Mouse (Mus musculus) lung, postnatal 10 days (tissue): ENCODE data around the gene Ntn1.

Experiments
- DNase-seq: peaks from one replicate; pipeline ENCODE4 v3.0.0; 2021

Ntn1 gene

DNA sequence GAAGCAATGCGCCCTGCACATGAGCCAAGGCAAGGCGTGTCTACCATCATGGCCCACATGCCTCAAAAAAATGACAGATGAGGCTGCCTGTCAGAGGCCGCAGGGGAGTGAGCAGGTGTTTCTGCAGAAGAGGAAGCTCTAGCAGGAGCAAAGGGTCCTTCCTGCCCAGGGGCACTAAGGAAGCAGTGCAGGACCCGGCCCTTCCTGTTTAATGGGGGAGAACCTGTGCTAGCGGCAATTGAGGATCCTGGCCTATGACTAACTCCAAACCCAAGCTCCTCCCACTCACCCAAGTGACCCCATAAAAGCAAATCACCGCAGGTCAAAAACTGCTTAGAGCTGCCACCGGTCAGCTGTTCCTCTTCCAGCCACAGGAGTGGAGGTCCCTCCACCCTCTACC, 147.1 kb downstream of the Ntn1 start:
- no peak for DNase-seq

DNA sequence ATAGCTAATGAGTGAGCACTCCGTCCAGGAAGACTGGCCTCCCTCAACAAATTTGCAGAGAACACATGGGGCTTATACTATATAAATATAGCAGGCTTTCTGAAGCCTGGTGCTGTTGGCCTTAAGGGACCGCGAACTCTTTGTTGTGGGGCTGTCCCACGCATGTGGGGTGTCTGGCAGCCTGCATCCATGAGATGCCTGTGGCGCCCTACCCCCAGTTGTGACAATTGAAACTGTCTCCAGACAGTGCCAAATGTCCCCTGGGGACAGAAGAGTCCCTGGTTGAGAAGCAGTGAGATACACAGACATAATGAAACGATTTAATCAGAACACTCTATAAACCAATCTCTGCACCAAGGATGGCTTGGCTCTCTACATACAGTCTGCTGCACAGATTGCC, 150.5 kb downstream of the Ntn1 start:
- peak; percentile 40 for DNase-seq

DNA sequence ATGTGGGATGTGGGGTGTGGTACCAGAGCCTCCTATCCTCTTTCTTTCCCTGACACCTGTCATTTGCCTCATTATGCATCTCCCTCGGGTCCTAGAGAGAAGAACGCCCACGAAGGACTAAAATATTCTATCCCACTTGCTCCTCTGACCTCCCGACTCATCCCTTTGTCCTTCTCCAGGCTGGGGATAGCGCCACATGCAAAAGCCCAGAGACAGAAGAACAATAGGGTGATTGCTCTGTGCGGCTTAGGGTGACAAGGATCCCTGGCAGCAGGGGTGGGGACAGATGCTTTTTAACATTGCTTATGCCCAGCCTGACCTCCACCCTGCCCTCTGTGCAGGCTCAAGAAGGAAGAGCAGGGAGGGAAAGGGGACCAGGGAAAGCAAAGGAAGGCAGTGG, 152.7 kb downstream of the Ntn1 start:
- no peak for DNase-seq

DNA sequence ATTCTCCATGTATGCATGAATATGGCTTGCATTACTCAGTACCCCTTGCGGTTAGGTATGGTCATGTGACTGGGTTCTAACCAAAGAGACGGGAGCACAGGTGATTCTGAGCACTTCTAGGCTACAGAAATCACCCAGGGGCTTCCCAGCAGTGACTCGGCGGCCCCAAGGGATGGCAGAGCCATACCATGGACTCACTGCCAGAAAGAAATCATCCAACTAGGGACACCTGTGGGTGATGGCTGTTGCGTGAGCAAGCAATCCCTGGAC, 155.7 kb downstream of the Ntn1 start:
- DNase-seq: no peak

DNA sequence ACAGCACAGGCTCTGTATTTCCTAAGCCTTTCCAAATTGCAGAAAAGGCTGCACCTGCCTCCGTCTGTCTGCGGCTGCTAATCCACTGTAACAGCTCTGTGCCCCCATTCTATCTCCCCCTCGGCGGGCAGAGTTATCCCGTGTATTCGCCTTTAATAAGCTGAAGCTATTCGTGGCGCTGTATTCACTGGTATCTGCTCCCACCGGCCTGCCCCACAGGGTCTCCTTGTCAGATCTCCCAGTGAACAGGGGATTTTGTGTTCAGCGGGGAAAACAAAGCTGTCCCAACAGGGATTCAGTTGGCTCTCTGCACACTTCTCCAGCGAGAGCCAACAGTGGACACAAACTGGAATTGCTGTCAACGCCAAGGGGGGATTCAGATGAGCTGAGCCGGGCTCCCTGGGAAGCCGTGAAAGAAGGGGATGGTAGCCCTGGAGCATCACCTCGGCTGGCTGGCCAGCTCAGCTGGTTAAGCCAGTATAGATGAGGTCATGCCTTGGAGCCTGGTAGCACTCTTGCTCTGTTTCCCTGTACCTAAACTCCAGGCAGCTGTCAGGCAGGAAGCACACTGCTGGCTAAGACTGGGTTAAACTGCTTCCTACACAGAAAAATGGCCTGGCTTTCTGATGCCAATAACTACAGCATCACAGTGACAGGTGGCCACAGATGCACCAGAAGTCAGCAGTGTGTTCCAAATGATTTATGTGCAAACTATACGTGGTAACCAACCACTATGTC, 156.2 kb downstream of the Ntn1 start:
- DNase-seq: no peak

DNA sequence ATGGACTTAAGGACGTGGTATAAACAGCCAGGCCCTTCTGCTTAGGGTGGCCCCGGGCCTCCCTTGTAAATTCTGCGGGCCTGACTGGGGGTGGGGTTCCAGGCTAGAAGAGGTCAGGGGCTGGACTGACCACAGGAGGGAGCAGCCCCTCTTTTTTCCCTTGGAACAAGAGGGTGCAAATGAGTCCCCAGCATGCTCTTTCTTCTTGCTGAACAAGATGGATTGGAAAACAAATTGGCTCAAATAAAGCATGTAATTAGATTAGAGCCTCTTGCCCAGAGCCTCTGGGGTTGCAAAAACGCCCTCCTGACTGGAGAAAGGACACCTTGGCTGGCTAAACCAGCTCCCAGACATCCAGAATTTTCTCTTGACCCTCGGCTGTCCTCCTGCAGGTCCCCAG, 160.9 kb downstream of the Ntn1 start:
- DNase-seq: no peak

DNA sequence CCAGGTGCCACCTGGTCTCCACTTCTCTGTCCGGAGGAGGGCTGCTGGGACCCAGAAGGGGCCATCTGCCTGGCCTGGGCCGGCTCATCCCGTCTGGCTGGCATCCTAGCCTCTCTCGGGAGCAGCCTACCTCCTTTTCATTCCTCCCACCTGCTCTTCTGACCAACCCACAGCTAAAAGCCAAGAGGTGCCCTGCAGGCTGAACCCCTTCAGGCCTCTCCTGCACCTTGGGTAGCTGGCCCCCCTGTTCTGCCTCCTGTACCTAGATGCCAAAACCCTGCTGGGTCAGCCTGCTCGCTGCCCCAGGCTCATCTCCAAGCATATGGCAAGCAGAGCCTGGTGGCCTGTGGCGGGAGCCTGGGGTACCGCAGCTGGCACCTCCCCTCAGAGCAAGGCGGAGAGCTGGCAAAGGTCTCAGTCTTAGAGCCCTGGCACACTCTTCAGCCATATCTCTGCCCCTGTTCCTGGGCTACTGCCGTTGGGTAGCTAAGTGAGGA, 167.1 kb downstream of the Ntn1 start:
- no peak for DNase-seq

DNA sequence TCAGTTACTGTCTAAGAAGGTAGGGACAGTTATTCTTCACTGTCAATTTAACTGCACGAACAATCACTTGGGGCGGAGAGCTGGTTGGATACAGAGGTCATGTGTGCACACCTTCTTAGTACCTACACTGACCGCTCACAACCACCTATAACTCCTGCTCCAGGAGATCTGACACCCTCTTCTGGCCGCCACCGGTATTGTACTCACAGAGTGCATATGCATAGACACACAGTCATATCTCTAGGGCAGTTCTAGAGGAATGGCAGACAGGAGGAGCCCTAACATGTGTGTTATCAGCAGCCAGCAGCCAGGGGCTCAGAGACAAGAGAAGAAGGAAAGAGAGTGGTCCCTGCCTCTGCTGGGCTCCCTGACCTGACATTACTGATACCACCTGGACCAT, 169.1 kb downstream of the Ntn1 start:
- DNase-seq: no peak

DNA sequence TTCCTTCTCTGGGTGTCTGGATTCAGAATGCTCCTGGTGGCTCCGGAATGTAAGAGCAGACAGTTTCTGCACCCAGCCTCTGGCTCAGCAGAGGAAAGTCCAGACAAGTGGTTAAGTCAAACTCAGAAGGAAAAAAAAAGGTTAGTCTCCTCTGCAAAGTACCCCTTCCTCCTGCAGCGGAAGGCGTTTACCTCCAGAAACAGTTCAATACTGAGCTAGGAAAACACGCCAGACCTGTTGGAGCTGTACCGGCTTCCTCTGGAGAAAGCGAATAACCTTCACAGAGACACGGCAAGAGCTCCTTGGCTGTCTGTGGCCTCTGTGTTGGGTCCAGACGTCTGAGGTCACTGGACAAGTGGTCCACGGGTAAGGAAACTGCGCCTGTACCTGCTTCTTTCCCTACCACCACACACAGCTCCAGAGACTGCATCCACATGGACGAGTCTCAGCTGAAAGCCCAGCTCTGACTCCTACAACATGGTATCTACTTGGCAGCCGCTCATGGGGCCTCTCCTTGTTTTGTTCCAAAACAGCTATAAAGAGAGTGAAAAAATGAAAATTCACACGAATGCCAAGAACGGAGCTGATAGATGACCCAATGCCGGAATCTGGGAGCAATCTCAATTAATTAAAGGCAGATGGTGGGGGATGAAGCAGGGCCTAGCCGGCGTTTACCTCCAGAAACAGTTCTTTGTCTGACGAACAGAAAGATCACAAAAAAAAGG, 171.5 kb downstream of the Ntn1 start:
- DNase-seq: peak; percentile 63

DNA sequence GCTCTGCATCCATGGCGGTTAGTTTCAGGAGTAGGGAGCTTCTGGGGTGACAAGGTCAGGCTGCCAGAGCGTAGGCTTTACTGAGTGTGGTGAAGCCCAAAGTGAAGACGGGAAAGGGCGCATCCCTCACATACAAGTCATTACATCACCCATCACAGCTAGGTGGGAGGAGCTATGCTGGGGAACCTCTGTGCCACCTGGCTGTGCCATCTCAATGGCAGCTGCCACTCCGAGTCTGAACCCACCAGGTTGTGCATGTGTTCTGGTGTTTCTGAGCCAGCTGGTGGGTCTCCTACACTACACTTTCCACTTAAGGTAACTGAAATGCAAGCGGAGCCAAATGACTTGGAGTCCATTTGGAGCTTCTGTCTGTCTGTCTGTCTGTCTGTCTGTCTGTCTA, 172.8 kb downstream of the Ntn1 start:
- no peak for DNase-seq

DNA sequence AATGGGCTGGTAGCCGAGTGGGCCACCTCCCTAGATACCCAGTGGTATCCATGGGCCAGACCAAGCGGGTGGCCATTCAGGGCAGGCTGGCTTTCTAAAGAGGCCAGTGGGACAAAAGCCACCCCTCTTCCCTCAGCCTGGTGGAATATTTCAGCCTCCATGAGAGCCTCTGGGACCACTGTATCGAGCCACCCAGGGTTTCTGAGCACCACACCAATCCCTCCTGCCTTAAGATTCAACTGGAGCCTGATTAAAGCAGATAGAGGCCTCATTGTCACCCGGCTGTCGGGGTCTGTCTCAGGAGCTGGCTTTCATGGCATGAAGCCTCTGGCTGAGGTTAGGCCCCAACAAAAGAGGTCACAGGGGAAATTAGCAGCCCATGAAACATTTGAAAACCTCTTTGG, 174.0 kb downstream of the Ntn1 start:
- no peak for DNase-seq

DNA sequence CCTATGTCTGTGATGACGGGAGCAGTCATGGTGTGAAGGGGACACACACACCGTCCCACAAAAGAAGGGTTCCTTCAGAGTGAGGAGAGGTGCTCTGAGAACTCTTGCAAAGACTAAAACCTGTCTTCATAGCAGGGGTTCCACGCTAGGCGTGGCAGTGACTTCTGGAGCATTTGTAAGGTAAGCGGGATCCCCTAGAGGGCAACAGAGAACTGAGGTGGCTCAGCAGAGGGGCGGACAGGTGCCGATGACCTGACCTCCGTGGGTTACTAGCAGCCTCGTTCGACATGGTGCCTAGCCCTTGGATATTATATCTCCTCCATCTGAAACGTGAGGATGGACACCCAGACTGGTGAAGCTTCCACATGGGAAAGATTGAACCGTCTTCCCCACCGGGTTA, 177.5 kb downstream of the Ntn1 start:
- DNase-seq: no peak

DNA sequence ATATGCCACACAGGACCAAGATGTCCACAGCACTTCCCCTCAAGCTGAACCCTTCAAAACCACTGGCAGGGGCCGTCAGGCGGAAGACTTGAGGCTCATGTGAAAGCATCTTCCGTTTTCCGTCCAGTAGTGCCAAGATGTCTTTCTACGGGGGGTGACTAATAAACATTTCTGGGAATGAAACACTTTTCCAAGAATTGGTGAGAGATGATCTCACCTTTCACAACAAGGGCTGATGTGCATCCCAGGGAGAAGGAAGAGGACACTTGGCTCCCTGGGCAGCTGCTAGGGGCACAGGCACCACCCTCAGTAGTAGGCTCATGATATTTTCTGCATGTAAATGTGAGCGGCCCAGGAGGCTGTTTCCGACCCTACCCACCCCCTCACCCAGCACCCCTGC, 178.4 kb downstream of the Ntn1 start:
- no peak for DNase-seq

DNA sequence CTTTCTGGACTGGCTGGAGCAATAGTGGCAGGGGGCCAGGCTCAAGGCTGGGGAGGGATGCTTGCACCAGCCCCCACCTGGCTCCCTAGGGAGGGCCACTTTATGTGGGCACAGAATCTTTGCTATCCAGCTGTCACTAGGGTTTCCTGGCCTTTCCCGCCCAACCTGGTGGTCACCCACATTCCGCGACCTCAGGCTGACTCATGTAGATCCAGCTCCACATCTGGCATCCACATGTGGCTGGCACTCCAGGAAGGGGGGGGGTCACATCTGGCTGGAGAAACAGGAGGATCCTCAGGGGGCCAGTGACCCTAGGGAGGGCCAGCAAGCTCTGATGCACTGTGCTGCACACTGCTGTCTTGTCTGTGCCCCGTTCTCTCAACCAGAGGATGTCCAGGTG, 179.9 kb downstream of the Ntn1 start:
- no peak for DNase-seq

DNA sequence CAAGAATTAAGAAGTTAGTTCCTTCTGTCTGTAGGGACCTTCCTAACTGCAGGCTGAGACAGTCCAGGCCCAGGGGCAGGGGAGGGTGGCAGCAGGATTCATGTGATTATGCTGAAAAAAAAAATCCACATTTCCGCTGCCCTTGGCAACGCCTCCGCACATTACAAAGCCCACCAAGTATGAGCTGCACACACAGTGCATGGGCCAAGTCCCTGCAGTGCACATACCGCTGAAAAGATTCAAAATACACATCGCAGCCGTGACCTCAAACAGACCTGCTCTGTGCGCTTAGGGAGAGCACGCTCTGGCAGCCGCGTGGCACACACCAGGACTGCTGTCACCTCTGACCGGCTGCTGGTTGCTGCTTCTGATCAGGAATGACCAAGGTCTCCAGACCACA, 184.6 kb downstream of the Ntn1 start:
- DNase-seq: no peak

DNA sequence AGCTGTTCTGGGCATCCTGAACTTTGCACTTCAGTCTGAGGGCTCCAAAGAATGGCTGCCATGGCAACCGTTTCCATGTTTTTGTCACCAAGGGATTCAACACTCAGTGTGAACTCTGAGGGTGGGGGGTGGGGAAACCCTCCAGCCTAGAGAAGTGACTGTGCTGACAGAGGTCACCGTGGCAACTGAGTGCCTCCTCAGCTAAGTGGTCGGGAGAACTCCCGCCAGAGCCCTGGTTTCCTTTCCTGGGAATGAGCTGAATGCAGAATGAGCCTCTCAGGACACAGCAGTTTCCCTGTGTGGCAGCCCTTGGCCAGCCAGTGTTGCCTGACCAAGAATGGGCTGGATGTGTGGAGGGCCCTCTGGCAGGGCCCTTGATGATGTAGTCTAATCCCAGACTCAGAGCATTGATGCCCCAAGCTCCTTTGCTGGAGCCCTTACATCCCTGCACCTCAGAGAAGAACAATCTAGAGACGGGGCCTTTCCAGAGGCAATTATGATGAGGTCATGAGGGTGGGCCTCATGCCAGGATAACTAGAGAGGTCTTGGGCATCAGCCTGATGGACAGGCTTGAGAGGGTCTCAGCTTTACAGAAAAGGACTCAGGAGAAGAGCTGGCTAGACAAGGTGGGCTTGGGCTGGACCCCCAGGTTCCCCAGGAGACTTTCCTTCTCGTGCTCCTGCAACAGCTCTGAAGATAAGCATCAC, 185.3 kb downstream of the Ntn1 start:
- DNase-seq: peak; percentile 67

DNA sequence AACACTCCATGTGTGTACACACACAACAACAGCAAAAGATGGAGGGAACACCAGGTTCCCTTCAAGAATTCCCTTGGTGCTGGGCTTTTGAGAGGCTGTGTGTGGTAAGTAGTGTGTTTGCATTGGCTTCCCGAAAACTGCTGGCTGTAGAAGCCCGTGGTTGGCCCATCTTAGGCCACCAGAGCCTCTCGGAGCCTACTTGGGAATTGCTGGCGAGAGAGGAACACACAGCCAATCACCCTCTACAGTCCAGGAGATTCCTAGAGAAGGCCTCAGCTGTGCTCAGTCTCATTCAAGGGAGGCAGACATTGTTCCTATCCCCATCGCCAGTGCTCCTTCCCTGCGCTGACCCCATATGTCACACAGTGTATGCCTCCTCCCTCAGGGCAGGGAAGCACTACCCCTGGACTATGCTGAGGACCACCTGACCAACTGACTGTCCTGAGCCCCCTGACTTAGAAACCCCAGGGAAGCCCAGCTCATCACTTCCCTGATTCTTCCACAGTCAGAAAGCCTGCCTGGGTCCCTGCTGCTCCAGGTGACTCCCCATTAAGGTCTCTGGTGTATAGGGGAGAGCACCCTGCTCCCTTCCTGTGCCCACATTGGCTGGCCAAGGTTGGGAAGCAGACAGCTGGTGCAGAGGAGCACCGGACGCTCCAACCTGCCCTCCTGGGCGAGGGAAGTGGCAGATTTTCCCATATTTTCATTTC, 186.0 kb downstream of the Ntn1 start:
- DNase-seq: no peak

DNA sequence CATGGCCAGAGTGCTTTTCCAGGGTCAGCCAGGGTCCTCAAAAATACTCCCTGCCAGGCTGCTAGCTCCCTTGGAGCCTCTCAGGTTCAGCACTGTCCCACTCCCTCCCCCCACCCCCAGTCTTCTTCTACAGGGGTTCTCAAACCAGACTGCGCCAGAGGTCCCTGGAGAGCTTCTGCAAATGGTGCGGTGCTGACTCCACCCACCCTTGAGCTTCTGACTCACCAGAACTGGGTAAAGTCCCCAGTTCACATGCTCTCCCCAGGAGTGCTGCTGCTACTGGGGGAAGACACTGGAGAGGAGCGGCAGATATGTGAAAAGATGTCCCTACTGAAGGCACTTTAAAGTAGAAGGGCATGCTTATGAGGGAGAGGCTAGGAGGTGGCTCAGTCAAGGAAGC, 186.7 kb downstream of the Ntn1 start:
- no peak for DNase-seq

DNA sequence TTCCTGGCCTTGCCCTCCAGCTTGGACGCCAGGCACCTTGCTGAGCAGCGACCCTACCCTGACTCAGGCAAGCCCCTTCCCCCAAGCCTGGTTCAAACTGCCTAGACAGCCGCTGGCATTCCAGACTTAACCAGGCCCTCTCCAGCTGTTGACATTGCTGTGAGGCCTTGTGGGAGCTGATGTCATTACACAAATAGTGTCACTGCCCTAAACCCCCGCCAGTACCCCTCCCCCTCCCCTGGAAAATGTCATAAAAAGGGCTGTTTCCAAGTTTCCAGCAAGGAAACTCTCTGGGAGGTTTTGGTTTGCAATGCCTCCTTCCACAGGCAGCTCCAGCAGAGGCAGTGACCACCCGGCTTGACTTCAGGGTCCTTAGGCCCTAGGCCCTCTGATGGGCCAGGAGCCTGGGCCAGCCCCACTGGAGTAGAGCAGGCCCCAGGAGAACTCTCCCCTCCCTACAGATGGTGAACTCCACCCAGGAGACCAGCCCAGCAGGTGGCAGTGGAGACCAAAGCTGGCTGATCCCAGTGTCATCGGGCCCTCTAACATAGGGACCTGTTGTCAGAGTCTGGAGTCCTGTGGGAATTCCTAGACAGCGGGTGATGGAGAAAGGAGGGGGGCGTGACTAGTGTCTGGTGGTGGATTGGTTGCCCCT, 188.6 kb downstream of the Ntn1 start:
- DNase-seq: peak; percentile 90

DNA sequence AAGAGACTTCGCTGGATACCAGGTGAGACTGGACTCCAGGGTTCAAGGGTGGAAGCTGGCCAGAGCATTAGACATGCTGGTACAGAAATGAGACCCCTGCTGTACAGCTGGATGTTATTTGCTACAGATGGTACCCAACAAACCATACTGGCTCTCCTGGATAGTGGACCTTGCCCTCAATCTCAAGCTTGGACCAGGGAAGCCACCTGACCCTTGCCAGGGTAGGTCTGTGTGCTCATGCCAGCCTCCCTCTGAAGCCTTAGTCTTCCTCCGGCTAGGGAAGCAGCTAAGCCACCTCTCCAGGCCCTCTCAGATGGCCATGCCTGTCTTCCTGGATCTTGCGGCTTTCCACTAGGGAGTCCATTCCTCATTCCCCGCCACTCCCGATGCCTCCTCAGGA, 189.9 kb downstream of the Ntn1 start:
- DNase-seq: no peak

DNA sequence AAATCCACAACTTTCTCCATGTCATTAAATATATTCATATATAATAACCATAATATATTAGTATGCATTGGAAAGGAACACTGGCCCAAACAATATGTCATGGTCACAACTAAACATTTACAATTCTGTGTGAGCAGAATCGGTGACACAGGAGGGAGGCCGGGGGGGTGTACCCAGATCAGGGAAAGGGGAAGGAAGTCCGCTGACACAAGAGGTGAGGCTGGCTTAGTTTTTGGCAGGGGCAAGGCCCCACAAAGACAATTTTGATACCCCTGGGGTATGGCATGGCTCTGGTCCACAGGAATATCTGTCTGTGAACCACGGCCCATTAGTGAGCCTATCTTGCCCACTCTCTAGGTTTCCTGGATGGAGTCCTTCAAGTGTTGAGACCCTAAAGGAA, 191.1 kb downstream of the Ntn1 start:
- DNase-seq: no peak

DNA sequence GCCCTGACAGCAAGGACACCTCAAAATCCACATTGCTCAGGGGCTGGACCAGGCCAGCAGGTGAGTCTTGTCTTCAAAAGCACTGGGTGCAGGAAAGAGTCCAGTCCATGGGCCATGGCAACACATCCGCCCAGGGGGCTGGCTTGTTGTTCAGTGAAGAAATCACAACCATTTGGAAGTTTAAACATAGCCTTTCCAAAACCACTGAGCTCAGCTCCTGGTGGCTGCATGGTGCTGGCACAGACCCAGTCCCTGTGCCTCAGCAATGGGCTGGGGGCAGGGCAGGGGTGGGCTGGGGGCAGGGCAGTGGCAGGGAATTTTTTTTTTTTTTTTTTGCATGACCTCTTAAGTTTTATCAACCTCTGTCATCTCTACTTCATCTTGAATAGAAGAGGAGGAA, 192.0 kb downstream of the Ntn1 start:
- DNase-seq: no peak

DNA sequence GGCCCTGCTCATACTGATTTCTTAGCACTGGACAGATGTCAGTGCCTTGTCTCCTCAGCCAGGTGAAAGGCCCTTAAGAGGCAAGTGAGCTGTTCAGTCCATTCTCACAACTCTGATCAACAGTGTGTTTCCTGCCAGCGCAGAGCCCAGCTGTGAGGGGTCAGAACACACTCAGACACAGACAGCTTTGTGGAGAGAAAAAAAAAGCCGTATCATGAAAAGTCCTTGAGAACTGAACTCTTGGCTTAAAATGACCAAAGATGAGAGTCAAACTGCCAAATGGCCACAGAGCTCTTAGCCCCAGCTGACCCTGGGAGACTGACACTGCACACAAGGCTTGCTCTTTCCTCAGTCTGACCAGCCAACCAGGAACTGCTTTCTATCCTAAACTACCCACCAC, 192.6 kb downstream of the Ntn1 start:
- peak; percentile 70 for DNase-seq
